Mouse (Mus musculus): ENCODE measurements around the gene Cxcl10. TPM values are rescaled to one million over a fixed set of nuclear protein-coding genes. Genes with fewer than 3 reads are reported as not detected.
A peak's percentile ranks its signal among the peaks of the same experiment; 100 is the strongest.

Gene Cxcl10
- polyA plus RNA-seq, 1 experiment: 0.18 TPM

GRCm38 (mm10) chr5:92345006-92345405 is 3.7 kb downstream of the Cxcl10 start:
- no peaks in the 10 kb centered on the region for H3K36me3 ChIP-seq (ENCODE audit: control insufficient read depth, insufficient read depth)
- no peak overlapping the region for H3ac ChIP-seq (ENCODE audit: control insufficient read depth, insufficient read length, low read depth)
- H3K27me3 ChIP-seq (ENCODE audit: control insufficient read depth, insufficient read depth, insufficient read length): peaks cover 17% of the 10 kb centered on the region
- no peak for TF ChIP-seq MYOG (IDR thresholded peaks at IDR 0.05; ENCODE audit: control insufficient read depth, extremely low read depth, insufficient read length)
- TF ChIP-seq MYOD1 (IDR thresholded peaks at IDR 0.05; ENCODE audit: control insufficient read depth, insufficient read length, low read depth): no peak
- no peaks in the 10 kb centered on the region for H3K79me3 ChIP-seq (ENCODE audit: low read depth)
- no peak overlapping the region for H3K4me3 ChIP-seq (ENCODE audit: insufficient read depth, poor library complexity, severe bottlenecking)
- no peaks in the 10 kb centered on the region for H3K79me2 ChIP-seq (ENCODE audit: control insufficient read depth, insufficient read depth)

- Histone ChIP-seq H3ac (ENCODE audit: control insufficient read depth, insufficient read length, low read depth) (no peak overlapping the region), H3K27me3 (ENCODE audit: control insufficient read depth, insufficient read depth, insufficient read length) (peaks cover 15% of the 10 kb centered on the region), H3K4me3 (ENCODE audit: insufficient read depth, poor library complexity, severe bottlenecking) (no peak overlapping the region), H3K79me3 (ENCODE audit: low read depth) (no peaks in the 10 kb centered on the region), H3K36me3 (ENCODE audit: control insufficient read depth, insufficient read depth) (no peaks in the 10 kb centered on the region), H3K79me2 (ENCODE audit: control insufficient read depth, insufficient read depth) (no peaks in the 10 kb centered on the region)
- TF ChIP-seq USF1 (IDR thresholded peaks at IDR 0.05; ENCODE audit: low read depth): no peak
- TF ChIP-seq CEBPB (IDR thresholded peaks at IDR 0.05; ENCODE audit: low read depth): no peak
- no peak for TF ChIP-seq FOSL1 (IDR thresholded peaks at IDR 0.05; ENCODE audit: insufficient read depth, low read length, poor library complexity, severe bottlenecking)
- TF ChIP-seq MYOG (IDR thresholded peaks at IDR 0.05; ENCODE audit: control insufficient read depth, extremely low read depth, insufficient read length): no peak
- no peak for TF ChIP-seq MAX (IDR thresholded peaks at IDR 0.05)
- TF ChIP-seq MYOD1 (IDR thresholded peaks at IDR 0.05; ENCODE audit: control insufficient read depth, insufficient read length, low read depth): no peak
- TF ChIP-seq CTCF (IDR thresholded peaks at IDR 0.05; ENCODE audit: control insufficient read depth, insufficient read depth, insufficient read length): no peak
These were observed 8.1 kb downstream of the Cxcl10 start for GRCm38 (mm10) chr5:92340606-92341005.

DNA sequence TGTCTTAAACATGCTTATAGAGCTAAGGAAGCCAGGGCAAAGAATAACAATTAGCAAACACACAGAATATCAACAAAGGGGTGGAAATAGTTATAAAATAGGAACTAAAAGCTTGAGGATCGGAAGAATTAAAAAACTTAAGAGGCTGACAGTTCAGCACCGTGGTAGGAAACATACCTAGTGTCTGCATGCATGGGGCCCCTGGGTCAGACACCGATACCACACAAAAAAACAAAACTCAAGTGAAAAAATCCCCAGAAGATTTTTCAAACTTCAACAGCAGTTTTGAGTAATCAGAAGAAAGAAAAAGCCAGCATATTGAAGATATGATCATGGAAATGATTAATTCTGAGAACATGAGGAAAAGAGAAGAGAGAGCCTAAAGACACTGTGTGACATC is 11.9 kb downstream of the Cxcl10 start:
- no peaks in the 10 kb centered on the region for H3K79me3 ChIP-seq (ENCODE audit: low read depth)
- no peak overlapping the region for H3ac ChIP-seq (ENCODE audit: control insufficient read depth, insufficient read length, low read depth)
- no peaks in the 10 kb centered on the region for H3K36me3 ChIP-seq (ENCODE audit: control insufficient read depth, insufficient read depth)
- H3K79me2 ChIP-seq (ENCODE audit: control insufficient read depth, insufficient read depth): no peaks in the 10 kb centered on the region
- peaks cover 12% of the 10 kb centered on the region for H3K27me3 ChIP-seq (ENCODE audit: control insufficient read depth, insufficient read depth, insufficient read length)
- no peak overlapping the region for H3K4me3 ChIP-seq (ENCODE audit: insufficient read depth, poor library complexity, severe bottlenecking)
- TF ChIP-seq FOSL1 (IDR thresholded peaks at IDR 0.05; ENCODE audit: insufficient read depth, low read length, poor library complexity, severe bottlenecking): no peak
- TF ChIP-seq MYOD1 (IDR thresholded peaks at IDR 0.05; ENCODE audit: control insufficient read depth, insufficient read length, low read depth): no peak
- no peak for TF ChIP-seq MAX (IDR thresholded peaks at IDR 0.05)
- no peak for TF ChIP-seq CTCF (IDR thresholded peaks at IDR 0.05; ENCODE audit: control insufficient read depth, insufficient read depth, insufficient read length)
- TF ChIP-seq CEBPB (IDR thresholded peaks at IDR 0.05; ENCODE audit: low read depth): no peak
- TF ChIP-seq USF1 (IDR thresholded peaks at IDR 0.05; ENCODE audit: low read depth): no peak
- no peak for TF ChIP-seq MYOG (IDR thresholded peaks at IDR 0.05; ENCODE audit: control insufficient read depth, extremely low read depth, insufficient read length)

GRCm38 (mm10) chr5:92332359-92332840 is 16.3 kb downstream of the Cxcl10 start:
- Histone ChIP-seq H3ac (ENCODE audit: control insufficient read depth, insufficient read length, low read depth) (no peak overlapping the region), H3K79me2 (ENCODE audit: control insufficient read depth, insufficient read depth) (no peaks in the 10 kb centered on the region), H3K27me3 (ENCODE audit: control insufficient read depth, insufficient read depth, insufficient read length) (no peaks in the 10 kb centered on the region), H3K4me3 (ENCODE audit: insufficient read depth, poor library complexity, severe bottlenecking) (no peak overlapping the region), H3K36me3 (ENCODE audit: control insufficient read depth, insufficient read depth) (no peaks in the 10 kb centered on the region), H3K79me3 (ENCODE audit: low read depth) (no peaks in the 10 kb centered on the region)
- no peak for TF ChIP-seq CEBPB (IDR thresholded peaks at IDR 0.05; ENCODE audit: low read depth)
- no peak for TF ChIP-seq MYOD1 (IDR thresholded peaks at IDR 0.05; ENCODE audit: control insufficient read depth, insufficient read length, low read depth)
- TF ChIP-seq USF1 (IDR thresholded peaks at IDR 0.05; ENCODE audit: low read depth): no peak
- no peak for TF ChIP-seq CTCF (IDR thresholded peaks at IDR 0.05; ENCODE audit: control insufficient read depth, insufficient read depth, insufficient read length)
- TF ChIP-seq MYOG (IDR thresholded peaks at IDR 0.05; ENCODE audit: control insufficient read depth, extremely low read depth, insufficient read length): no peak
- peak; percentile 24 for TF ChIP-seq MAX (IDR thresholded peaks at IDR 0.05)

DNA sequence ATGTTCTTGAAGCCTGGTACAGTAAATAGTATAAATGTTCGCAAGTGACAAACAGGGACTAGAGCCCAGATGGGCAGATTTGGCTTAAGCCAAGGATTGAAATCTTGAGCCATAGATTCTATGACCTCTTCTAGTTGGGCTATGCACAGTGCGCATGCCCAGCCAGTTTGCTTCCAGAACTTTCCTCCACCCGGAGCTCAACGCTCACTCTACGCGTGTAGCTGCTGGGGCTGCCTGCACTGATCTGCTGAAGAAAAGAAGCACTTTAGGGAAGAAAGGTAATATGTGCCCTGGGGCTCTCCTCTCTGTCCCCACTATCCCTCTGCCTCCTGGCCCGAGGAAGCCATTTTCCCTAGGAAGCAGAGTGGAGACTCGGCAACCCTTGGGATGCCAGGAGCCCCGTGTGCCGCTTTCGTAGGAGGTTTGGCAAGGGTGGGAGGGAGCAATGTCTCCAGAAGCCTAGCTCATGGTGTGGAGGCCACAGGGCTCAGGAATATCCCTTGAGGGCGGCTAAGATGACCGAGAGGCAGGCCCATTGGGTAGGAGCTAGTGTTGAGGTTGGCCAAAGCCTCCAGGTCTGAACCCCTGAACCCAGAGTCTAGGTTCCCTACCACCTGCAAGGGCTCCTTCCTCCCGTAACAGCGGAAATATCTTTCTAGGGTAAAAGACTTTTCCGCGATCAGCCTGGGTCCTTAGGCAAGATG is 16.9 kb downstream of the Cxcl10 start, which contains the start of gene Art3:
Gene Art3, plus strand, starts transcription at position 193 of the 704 bp plus-strand sequence.
- Histone ChIP-seq H3K79me2 (ENCODE audit: control insufficient read depth, insufficient read depth) (no peaks in the 10 kb centered on the region), H3ac (ENCODE audit: control insufficient read depth, insufficient read length, low read depth) (no peak within 1 kb of the TSS), H3K27me3 (ENCODE audit: control insufficient read depth, insufficient read depth, insufficient read length) (no peaks in the 10 kb centered on the region), H3K79me3 (ENCODE audit: low read depth) (no peaks in the 10 kb centered on the region), H3K4me3 (ENCODE audit: insufficient read depth, poor library complexity, severe bottlenecking) (no peak within 1 kb of the TSS), H3K36me3 (ENCODE audit: control insufficient read depth, insufficient read depth) (no peaks in the 10 kb centered on the region)
- no peak for TF ChIP-seq USF1 (IDR thresholded peaks at IDR 0.05; ENCODE audit: low read depth)
- no peak for TF ChIP-seq MAX (IDR thresholded peaks at IDR 0.05)
- no peak for TF ChIP-seq CEBPB (IDR thresholded peaks at IDR 0.05; ENCODE audit: low read depth)
- TF ChIP-seq FOSL1 (IDR thresholded peaks at IDR 0.05; ENCODE audit: insufficient read depth, low read length, poor library complexity, severe bottlenecking): no peak
- no peak for TF ChIP-seq MYOD1 (IDR thresholded peaks at IDR 0.05; ENCODE audit: control insufficient read depth, insufficient read length, low read depth)
- no peak for TF ChIP-seq MYOG (IDR thresholded peaks at IDR 0.05; ENCODE audit: control insufficient read depth, extremely low read depth, insufficient read length)
- TF ChIP-seq CTCF (IDR thresholded peaks at IDR 0.05; ENCODE audit: control insufficient read depth, insufficient read depth, insufficient read length): no peak

DNA sequence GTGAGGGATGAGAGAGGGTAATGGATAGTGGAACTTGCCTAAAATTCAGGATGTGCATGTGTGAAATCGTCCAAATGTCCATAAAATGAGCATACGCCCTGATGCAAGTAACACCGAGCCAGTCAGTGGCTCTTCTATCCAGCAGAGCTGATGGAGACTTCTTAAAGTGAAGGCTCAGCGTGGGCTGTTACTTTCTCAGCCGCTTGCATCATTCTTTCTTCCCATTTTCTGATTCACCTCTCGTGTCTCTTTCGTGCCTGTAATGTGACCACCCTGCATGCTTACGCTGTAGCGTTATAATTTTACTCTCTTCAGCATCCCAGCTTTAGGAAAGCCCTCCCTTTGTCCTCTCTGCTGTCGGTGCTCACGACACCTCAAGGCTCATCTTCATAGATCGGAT is 17.6 kb downstream of the Cxcl10 start:
- Histone ChIP-seq H3K79me2 (ENCODE audit: control insufficient read depth, insufficient read depth) (no peaks in the 10 kb centered on the region), H3K4me3 (ENCODE audit: insufficient read depth, poor library complexity, severe bottlenecking) (no peak overlapping the region)

More for the DNA sequence above, 17.6 kb downstream of the Cxcl10 start:
- TF ChIP-seq CEBPB (IDR thresholded peaks at IDR 0.05; ENCODE audit: low read depth) (no peak), MYOD1 (IDR thresholded peaks at IDR 0.05; ENCODE audit: control insufficient read depth, insufficient read length, low read depth) (no peak), MAX (IDR thresholded peaks at IDR 0.05) (no peak), MYOG (IDR thresholded peaks at IDR 0.05; ENCODE audit: control insufficient read depth, extremely low read depth, insufficient read length) (no peak), USF1 (IDR thresholded peaks at IDR 0.05; ENCODE audit: low read depth) (no peak)
- Histone ChIP-seq H3ac (ENCODE audit: control insufficient read depth, insufficient read length, low read depth) (no peak overlapping the region), H3K27me3 (ENCODE audit: control insufficient read depth, insufficient read depth, insufficient read length) (no peaks in the 10 kb centered on the region), H3K36me3 (ENCODE audit: control insufficient read depth, insufficient read depth) (no peaks in the 10 kb centered on the region), H3K79me3 (ENCODE audit: low read depth) (no peaks in the 10 kb centered on the region)

Data from C2C12 (cell line).